Comparison of ENCODE assay signal across 8 mouse cellular contexts in genomic region chr9:114843634-114844016, GRCm38 (mm10). TPM values are rescaled to one million over a fixed set of nuclear protein-coding genes. Genes with fewer than 3 reads are reported as not detected.
DNase-seq lines count a peak whose midpoint lies in the region; ATAC-seq lines count a peak whose summit lies in the region.

No protein-coding gene starts in this region.

- peaks cover 16% of the 10 kb centered on the region for H3K4me1 ChIP-seq in forebrain, embryonic 12.5 days
- H3K4me1 ChIP-seq in hindbrain, embryonic 16.5 days (ENCODE audit: control insufficient read depth, insufficient read depth, low read depth, low read length) = peaks cover 11% of the 10 kb centered on the region; the same call in 1 of the 2 replicates
- peaks cover 11% of the 10 kb centered on the region for H3K4me1 ChIP-seq in midbrain, embryonic 13.5 days (replicated peaks)

- peak; percentile 76 for ATAC-seq in forebrain, embryonic 12.5 days (ENCODE audit: low FRiP score)
- peak; percentile 63 for ATAC-seq in hindbrain, embryonic 16.5 days
- peak; percentile 64; the same call in 1 of the 2 replicates for ATAC-seq in midbrain, embryonic 13.5 days

- no peaks in the 10 kb centered on the region for H3K36me3 ChIP-seq in forebrain, embryonic 12.5 days (replicated peaks)
- H3K36me3 ChIP-seq in hindbrain, embryonic 16.5 days (ENCODE audit: control insufficient read depth, insufficient read depth, low read length) = no peaks in the 10 kb centered on the region
- H3K36me3 ChIP-seq in midbrain, embryonic 13.5 days = no peaks in the 10 kb centered on the region

- peaks cover 30% of the 10 kb centered on the region for H3K27me3 ChIP-seq in forebrain, embryonic 12.5 days
- peaks cover 13% of the 10 kb centered on the region for H3K27me3 ChIP-seq in hindbrain, embryonic 16.5 days (replicated peaks; ENCODE audit: control insufficient read depth, insufficient read depth, low read length)
- peaks cover 38% of the 10 kb centered on the region for H3K27me3 ChIP-seq in midbrain, embryonic 13.5 days

- peak overlapping the region; percentile 65 for H3K4me3 ChIP-seq in forebrain, embryonic 12.5 days (replicated peaks)
- H3K4me3 ChIP-seq in hindbrain, embryonic 16.5 days (ENCODE audit: low read length) = peak overlapping the region; percentile 72
- H3K4me3 ChIP-seq in midbrain, embryonic 13.5 days (replicated peaks) = peak overlapping the region; percentile 58

- peak; percentile 24 to 47 for DNase-seq in heart, adult 18-20 months
- no peak for DNase-seq in heart, adult 8-10 months (ENCODE audit: low spot score)
- peak; percentile 58 for DNase-seq in adrenal gland, postnatal 25 days
- peak; percentile 35 for DNase-seq in liver
- peak; percentile 59 for DNase-seq in thymus, postnatal 4 days

- WGBS in forebrain, embryonic 12.5 days = under 1% methylated on average over 40 of the region's 40 CpGs
- WGBS in hindbrain, embryonic 16.5 days = 0% methylated on average over 40 of the region's 40 CpGs
- WGBS in midbrain, embryonic 13.5 days = under 1% methylated on average over 40 of the region's 40 CpGs

- no peaks in the 10 kb centered on the region for H3K9me3 ChIP-seq in forebrain, embryonic 12.5 days
- no peaks in the 10 kb centered on the region for H3K9me3 ChIP-seq in hindbrain, embryonic 16.5 days (ENCODE audit: control insufficient read depth, low read length)
- H3K9me3 ChIP-seq in midbrain, embryonic 13.5 days = no peaks in the 10 kb centered on the region

- H3K27ac ChIP-seq in forebrain, embryonic 12.5 days = 0 out of 2 replicates have a peak overlapping the region, but pooled peaks have one; percentile 31
- H3K27ac ChIP-seq in hindbrain, embryonic 16.5 days (ENCODE audit: low read depth, low read length) = no peak overlapping the region
- H3K27ac ChIP-seq in midbrain, embryonic 13.5 days = no peak overlapping the region

- H3K9ac ChIP-seq in forebrain, embryonic 12.5 days = peak overlapping the region; percentile 71
- H3K9ac ChIP-seq in hindbrain, embryonic 16.5 days (ENCODE audit: low read depth, low read length) = peak overlapping the region; percentile 71
- H3K9ac ChIP-seq in midbrain, embryonic 13.5 days (replicated peaks) = peak overlapping the region; percentile 60

- peak overlapping the region; percentile 97 for H3K4me2 ChIP-seq in forebrain, embryonic 12.5 days
- peak overlapping the region; percentile 100 for H3K4me2 ChIP-seq in hindbrain, embryonic 16.5 days (ENCODE audit: low read length)
- H3K4me2 ChIP-seq in midbrain, embryonic 13.5 days (replicated peaks) = peak overlapping the region; percentile 96

RNA-seq across cellular contexts. Expression of gene Cmtm8, which starts 0.3 kb away (rescaled TPM):
- 10 to 100 TPM; 11.5 to 11.6 TPM for total RNA-seq in heart, adult 18-20 months (2021)
- total RNA-seq in heart, adult 8-10 months (2022) = 10 to 100 TPM; 11.5 to 12.5 (median 11.7) TPM
- 5.9 and 6.1 TPM in 2 replicates for total RNA-seq in adrenal gland, postnatal 25 days (2021)
- polyA plus RNA-seq in forebrain, embryonic 12.5 days (2016; fragmentation: Nextera tagmentation; extraction: Ambion mirVana) = 15.1 and 17.0 TPM in 2 replicates
- 6.8 and 10.3 TPM in 2 replicates for polyA plus RNA-seq in hindbrain, embryonic 16.5 days (2015; fragmentation: Nextera tagmentation; extraction: Ambion mirVana)
- 7.7 and 9.1 TPM in 2 replicates for polyA plus RNA-seq in midbrain, embryonic 13.5 days (2015; fragmentation: Nextera tagmentation; extraction: Ambion mirVana)
